Mouse (Mus musculus): ENCODE results near the gene P2ry12.

- TF ChIP-seq CTCF (IDR thresholded peaks at IDR 0.05; ENCODE audit: extremely low read depth, insufficient read length, insufficient replicate concordance, low read depth, low read length) (no peak), POLR2A (IDR thresholded peaks at IDR 0.05; ENCODE audit: low read depth, low read length) (no peak)
These were observed 746 bp upstream of the P2ry12 start for GRCm38 (mm10) chr3:59263417-59263816.

Measured in small intestine, adult 2 months (tissue).